In genomic region chr8:57939177-57939855, GRCm38 (mm10) we compare ENCODE assay signal across 8 mouse cellular contexts.
A peak's percentile ranks its signal among the peaks of the same experiment; 100 is the strongest.
DNase-seq lines count a peak whose midpoint lies in the region; ATAC-seq and TF ChIP-seq lines count a peak whose summit lies in the region.

No protein-coding gene starts in this region.

- no peak overlapping the region for H3K4me3 ChIP-seq in thymus, adult 2 months (ENCODE audit: control insufficient read depth, insufficient read depth, low read length)

- H3K4me1 ChIP-seq in thymus, adult 2 months (replicated peaks; ENCODE audit: control insufficient read depth, insufficient read depth, low read length): no peaks in the 10 kb centered on the region

- DNase-seq in thymus, adult 2 months: peak; percentile 9
- DNase-seq in thymus, adult 18-20 months: no peak
- DNase-seq in cerebellum, postnatal 14 days: peak; percentile 84 to 86
- DNase-seq in gastrocnemius, postnatal 10 days: peak; percentile 55
- DNase-seq in kidney, adult 18-20 months: peak; percentile 69
- peak; percentile 70 for DNase-seq in left cerebral cortex, postnatal 4 days
- peak; percentile 72 for DNase-seq in testis, postnatal 10 days (ENCODE audit: low spot score)

- no peaks in the 10 kb centered on the region for H3K27me3 ChIP-seq in thymus, adult 2 months (ENCODE audit: control insufficient read depth, insufficient read depth, low read length)

- intact Hi-C loops in left cerebral cortex, postnatal 4 days (cut with DNase I): loop anchor here (5.0 kb wide), 1 partner anchor 968 kb away; no protein-coding TSS in a partner anchor

- ATAC-seq in monocyte, adult 5-6 weeks (replicated peaks; ENCODE audit: insufficient number of reproducible peaks, low FRiP score, low TSS enrichment, poor library complexity, severe bottlenecking): 0 out of 2 replicates have a peak, but pooled peaks have one; percentile 22

- no peak for TF ChIP-seq POLR2A in thymus, adult 2 months (IDR thresholded peaks at IDR 0.05; ENCODE audit: control insufficient read depth, extremely low read depth, insufficient read depth, low read length, poor library complexity)

- no peaks in the 10 kb centered on the region for H3K36me3 ChIP-seq in thymus, adult 2 months (ENCODE audit: control insufficient read depth, insufficient read depth, low read length)

- H3K27ac ChIP-seq in thymus, adult 2 months (ENCODE audit: control insufficient read depth, insufficient read depth, low read length): no peak overlapping the region

- no peak for TF ChIP-seq CTCF in thymus, adult 2 months (IDR thresholded peaks at IDR 0.05; ENCODE audit: borderline replicate concordance, control insufficient read depth, extremely low read depth, insufficient read depth, low read length, poor library complexity)

- 23% methylated on average over 8 of the region's 8 CpGs for WGBS in thymus, adult 2 months

Comparison
In these comparisons a context has a peak if more than half of its experiments do, and no peak if none do; other contexts are left out.
1. DNase-seq: peak in thymus, adult 2 months (single experiment), cerebellum, postnatal 14 days (2 of 2), gastrocnemius, postnatal 10 days (single experiment), kidney, adult 18-20 months (single experiment), left cerebral cortex, postnatal 4 days (single experiment) and testis, postnatal 10 days (single experiment); none in thymus, adult 18-20 months (0 of 2).